Comparison of ENCODE assay signal across 21 mouse cellular contexts in genomic region chr11:70285686-70286085, GRCm38 (mm10). TPM values are rescaled to one million over a fixed set of nuclear protein-coding genes. Genes with fewer than 3 reads are reported as not detected.
"Had no signal": no experiment of that assay in that cellular context is flagged by ENCODE, and none has a peak within 500 bp of the region (broad histone marks: within the 10 kb centered on the region; RNA-seq: fewer than 3 reads in every experiment).

No protein-coding gene starts in this region.

- H3K27ac ChIP-seq: kidney, postnatal 0 days; liver, embryonic 13.5 days; midbrain, embryonic 12.5 days; midbrain, embryonic 15.5 days; neural tube, embryonic 12.5 days; neural tube, embryonic 15.5 days; stomach, postnatal 0 days had no signal

- H3K4me2 ChIP-seq: liver, embryonic 13.5 days; midbrain, embryonic 12.5 days; midbrain, embryonic 15.5 days; neural tube, embryonic 12.5 days; neural tube, embryonic 15.5 days had no signal

- ATAC-seq: inflammation-experienced regulatory T-cells, adult 6 months; intestine, embryonic 16.5 days; midbrain, embryonic 15.5 days had no signal

- H3K9ac ChIP-seq: liver, embryonic 13.5 days; midbrain, embryonic 12.5 days; midbrain, embryonic 15.5 days; neural tube, embryonic 12.5 days; neural tube, embryonic 15.5 days had no signal

- H3K36me3 ChIP-seq: liver, embryonic 13.5 days; midbrain, embryonic 12.5 days; midbrain, embryonic 15.5 days; neural tube, embryonic 12.5 days; neural tube, embryonic 15.5 days had no signal

- H3K4me1 ChIP-seq: liver, embryonic 13.5 days; midbrain, embryonic 12.5 days; midbrain, embryonic 15.5 days; neural tube, embryonic 12.5 days; neural tube, embryonic 15.5 days had no signal

- DNase-seq: kidney, adult 2 months; kidney, postnatal 36 days; liver, embryonic 13.5 days; lung, adult 2 months; lung, postnatal 14 days; lung, postnatal 4 days; right cerebral cortex, adult 18-20 months; right cerebral cortex, postnatal 14 days; right cerebral cortex, postnatal 4 days had no signal

- H3K4me3 ChIP-seq: liver, embryonic 13.5 days; midbrain, embryonic 12.5 days; midbrain, embryonic 15.5 days; neural tube, embryonic 12.5 days; neural tube, embryonic 15.5 days had no signal

- H3K9me3 ChIP-seq: liver, embryonic 13.5 days; midbrain, embryonic 12.5 days; midbrain, embryonic 15.5 days; neural tube, embryonic 12.5 days; neural tube, embryonic 15.5 days had no signal

- H3K27me3 ChIP-seq: liver, embryonic 13.5 days; midbrain, embryonic 12.5 days; midbrain, embryonic 15.5 days; neural tube, embryonic 12.5 days; neural tube, embryonic 15.5 days had no signal

RNA-seq across cellular contexts. Expression of gene Alox12e, which starts 36.7 kb away (rescaled TPM):
- polyA plus RNA-seq: inflammation-experienced regulatory T-cells, adult 6 months; intestine, embryonic 16.5 days; kidney, adult 2 months; kidney, embryonic 14.5 days; limb, embryonic 11.5 days; liver, adult 2 months; midbrain, embryonic 12.5 days; neural tube, embryonic 12.5 days; neural tube, embryonic 15.5 days; stomach, embryonic 14.5 days had no signal
